Mouse (Mus musculus): ENCODE measurements around the gene Maff. TPM values are rescaled to one million over a fixed set of nuclear protein-coding genes. Genes with fewer than 3 reads are reported as not detected.

Maff gene
- total RNA-seq, 2 experiments from 2014 or later = 1.4 to 2.7 TPM

DNA sequence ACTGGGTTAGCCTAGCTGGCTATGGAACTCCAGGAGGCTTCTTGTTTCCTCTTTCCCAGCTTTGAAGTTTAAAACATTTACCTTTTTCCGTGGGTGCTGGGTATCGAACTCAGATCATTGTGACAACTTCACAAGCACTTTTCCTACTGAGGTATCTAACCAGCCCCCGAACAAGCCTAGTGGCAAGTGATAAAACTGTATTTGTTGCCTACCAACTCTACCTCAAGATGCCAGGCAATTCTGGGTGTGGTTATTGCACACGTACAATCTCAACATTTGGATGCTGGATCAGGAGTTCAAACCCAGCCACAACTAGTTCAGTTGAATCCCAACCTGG is 17.5 kb upstream of the Maff start:
- DNase-seq = no peak
- intact Hi-C loops (cut with DNase I; ENCODE audit: low total_unique reads) = no loop called here

- DNase-seq = no peak
- intact Hi-C loops (cut with DNase I; ENCODE audit: low total_unique reads) = no loop called here
Observed at GRCm38 (mm10) chr15:79329346-79329978, 17.0 kb upstream of the Maff start.

DNA sequence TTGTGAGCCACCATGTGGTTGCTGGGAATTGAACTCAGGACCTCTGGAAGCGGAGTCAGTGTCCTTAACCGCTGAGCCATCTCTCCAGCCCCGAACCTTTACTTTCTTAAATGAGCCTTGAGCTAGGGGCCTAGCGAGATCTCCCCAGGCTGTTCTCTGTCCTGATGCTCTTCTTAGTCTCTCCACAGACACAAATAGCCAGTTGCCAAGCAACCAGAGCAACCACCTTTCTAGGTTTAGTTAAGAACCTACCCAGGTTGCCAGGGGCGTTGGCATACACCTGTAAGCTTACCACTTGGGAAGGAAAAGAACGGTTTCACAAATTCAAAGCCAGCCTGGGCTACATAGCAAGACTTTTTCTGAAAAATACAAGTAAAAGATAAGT is 16.4 kb upstream of the Maff start:
- intact Hi-C loops (cut with DNase I; ENCODE audit: low total_unique reads) = no loop called here

DNA sequence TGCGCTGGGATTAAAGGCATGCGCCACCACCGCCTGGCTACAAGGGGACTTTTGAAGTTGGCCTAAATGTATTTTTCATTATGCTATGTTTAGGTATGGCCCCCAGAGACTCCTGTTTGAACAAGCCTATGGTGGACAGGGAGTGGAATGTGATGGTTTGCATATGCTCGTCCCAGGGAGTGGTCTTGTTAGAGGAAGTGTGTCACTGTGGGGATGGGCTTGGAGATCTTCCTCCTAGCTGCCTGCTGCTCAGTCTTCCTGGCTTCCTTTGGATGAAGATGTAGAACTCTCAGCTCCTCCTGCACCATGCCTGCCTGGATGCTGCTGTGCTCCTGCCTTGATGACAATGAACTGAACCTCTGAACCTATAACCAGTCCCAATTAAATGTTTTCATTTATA is 15.9 kb upstream of the Maff start:
- intact Hi-C loops (cut with DNase I; ENCODE audit: low total_unique reads) = no loop called here

More for the DNA sequence above, 16.4 kb upstream of the Maff start:
- DNase-seq = no peak

GRCm38 (mm10) chr15:79333409-79333808 is 13.0 kb upstream of the Maff start:
- DNase-seq = no peak
- intact Hi-C loops (cut with DNase I; ENCODE audit: low total_unique reads) = no loop called here

More for the DNA sequence above, 15.9 kb upstream of the Maff start:
- no peak for DNase-seq

- intact Hi-C loops (cut with DNase I; ENCODE audit: low total_unique reads) = no loop called here
- DNase-seq = no peak
Observed at GRCm38 (mm10) chr15:79335061-79335655, 11.3 kb upstream of the Maff start.

DNA sequence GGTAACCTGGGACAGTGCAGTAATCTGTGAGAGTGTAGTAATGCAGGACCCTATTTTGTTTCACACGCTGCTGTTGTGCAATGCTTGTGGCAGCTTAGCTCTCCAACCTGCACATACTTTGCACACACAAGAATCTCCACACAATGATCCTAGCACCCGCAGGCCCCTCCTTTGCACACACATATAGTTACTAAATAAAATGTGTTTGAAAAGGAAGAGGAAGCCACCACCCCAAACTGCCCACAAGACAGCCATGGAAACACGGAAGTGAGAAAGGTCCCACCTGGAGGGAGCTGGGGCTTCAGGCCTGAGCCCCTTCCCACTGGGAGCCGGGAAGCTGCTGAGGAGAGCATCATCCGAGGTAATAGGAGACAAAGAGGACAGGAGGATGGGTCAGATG is 7.4 kb upstream of the Maff start:
- intact Hi-C loops (cut with DNase I; ENCODE audit: low total_unique reads) = no loop called here
- no peak for DNase-seq

DNA sequence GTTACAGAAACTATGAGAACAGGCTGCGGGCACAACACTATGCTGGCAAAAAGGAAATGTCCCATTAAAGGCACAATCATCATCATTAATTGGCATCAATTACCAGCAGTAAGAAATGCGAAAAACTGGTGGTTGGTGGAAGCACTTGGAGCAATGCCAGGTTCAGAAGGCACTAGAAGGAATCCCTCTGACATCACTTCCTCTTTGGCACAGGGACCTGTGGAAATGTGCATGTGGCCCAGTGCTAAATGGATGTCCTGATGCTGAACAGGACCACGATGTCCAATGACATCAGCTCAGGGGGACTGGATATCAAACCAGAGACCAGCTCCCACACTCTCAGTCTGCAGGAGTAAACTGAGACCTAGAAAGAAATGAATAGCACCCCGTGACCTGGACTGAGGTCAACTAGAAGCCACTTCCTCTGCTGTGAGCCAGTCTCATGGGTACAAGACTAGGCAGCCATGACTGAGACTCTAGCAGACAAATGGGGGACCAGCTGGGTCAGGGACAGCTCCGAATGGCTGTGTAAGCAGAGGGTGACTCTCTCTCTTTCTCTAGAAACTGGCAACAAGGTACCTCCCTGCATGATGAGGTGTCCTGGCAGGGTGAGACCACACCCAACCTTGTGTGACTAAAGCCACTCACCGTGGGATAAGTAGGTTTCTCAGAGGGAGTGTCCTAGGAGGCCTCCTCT is 3.6 kb upstream of the Maff start:
- DNase-seq = no peak
- intact Hi-C loops (cut with DNase I; ENCODE audit: low total_unique reads) = loop anchor here (10.0 kb wide), 1 partner anchor 68 kb away; no protein-coding TSS in a partner anchor

DNA sequence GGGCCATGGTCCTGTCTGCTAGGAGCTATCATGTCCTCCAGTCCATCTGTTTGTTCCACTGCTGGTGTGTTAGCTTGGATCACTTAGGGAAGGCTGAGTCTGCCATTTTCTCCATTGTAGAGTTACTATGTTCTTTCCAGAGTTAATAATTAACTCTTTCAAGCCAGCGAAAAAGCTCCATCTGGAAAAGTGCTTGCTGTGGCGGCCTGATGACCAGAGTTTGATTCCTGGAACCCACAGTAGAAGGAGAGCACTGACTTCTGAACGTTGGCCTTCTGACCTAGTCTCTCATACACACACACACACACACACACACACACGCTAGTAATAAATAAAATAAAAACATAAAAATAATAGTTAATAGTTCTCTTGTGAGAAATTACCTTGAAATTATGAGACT is 1.8 kb upstream of the Maff start:
- DNase-seq = no peak

DNA sequence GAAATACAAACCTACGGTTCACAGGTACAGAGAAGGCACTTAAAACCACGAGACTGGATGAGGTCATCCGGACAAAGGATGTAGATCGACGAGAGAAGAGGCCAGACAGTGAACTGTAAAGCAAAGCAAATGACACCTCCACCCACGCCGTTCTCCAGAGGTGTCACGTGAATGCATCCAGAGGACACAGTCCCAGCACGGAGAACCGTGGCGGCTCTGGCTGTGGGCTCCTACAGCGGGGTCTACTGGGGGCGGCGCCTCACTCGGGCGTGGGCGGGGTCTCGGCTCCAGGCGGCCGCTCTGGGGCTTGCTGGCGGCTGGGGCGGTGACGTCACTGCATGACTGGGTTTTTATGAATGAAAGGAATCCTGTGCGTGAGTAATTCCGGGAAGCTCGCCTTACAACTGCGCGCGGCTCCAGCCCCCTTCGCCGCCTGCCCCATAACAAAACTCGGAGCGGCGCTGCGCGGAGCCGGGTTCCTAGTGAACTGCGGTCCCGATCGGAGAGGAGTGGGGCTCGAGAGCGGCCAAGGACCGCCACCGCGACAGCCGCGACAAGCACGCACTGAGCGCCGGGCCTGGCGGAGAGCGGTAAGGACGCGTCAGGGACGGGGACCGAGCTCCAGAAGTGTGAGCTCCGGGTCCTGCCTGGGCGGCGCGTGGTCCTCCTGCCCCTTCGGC is 884 bp downstream of the Maff start:
- intact Hi-C loops (cut with DNase I; ENCODE audit: low total_unique reads) = loop anchor here (10.0 kb wide), 1 partner anchor 73 kb away; no protein-coding TSS in a partner anchor
- DNase-seq = peak; percentile 89

More for the DNA sequence above, 1.8 kb upstream of the Maff start:
- intact Hi-C loops (cut with DNase I; ENCODE audit: low total_unique reads) = loop anchor here (10.0 kb wide), 1 partner anchor 70 kb away; no protein-coding TSS in a partner anchor

DNA sequence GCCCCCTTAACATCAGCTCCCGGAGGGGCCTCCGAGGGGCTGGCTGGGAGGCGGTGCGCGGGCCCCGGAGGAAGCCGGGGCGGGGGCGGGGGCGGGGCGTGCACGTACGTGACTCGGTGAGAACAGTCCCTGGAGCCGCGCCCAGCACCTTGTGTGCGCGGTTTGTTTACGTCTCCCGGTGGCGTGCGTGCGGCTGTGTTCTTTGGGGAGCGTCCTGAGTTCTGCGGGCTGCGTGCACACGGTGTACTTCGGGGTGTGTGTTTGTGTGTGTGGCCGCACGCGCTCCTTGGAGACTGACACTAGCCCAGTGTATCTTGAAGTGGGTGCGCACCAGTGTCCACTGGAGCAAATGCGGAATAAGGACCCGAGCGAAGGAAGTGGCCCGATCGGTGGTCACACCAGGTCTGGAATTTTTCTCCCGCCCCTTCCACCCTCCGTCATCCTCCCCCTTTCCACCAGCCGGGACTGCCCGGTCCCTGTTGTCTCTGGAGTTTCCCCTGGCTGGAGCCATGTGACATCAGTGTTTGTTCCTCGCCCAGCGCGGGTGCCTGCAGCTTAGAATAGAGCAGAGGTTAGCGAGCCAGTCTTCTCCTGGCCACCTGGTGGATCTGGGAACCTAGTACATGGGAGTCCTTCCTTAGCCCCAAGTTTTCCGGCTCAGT is 1.6 kb downstream of the Maff start:
- intact Hi-C loops (cut with DNase I; ENCODE audit: low total_unique reads) = loop anchor here (10.0 kb wide), 1 partner anchor 73 kb away; no protein-coding TSS in a partner anchor
- DNase-seq = peak; percentile 65

- no peak for DNase-seq
- intact Hi-C loops (cut with DNase I; ENCODE audit: low total_unique reads) = loop anchor here (10.0 kb wide), 1 partner anchor 74 kb away; no protein-coding TSS in a partner anchor
Observed at GRCm38 (mm10) chr15:79348651-79349050, 2.2 kb downstream of the Maff start.

DNA sequence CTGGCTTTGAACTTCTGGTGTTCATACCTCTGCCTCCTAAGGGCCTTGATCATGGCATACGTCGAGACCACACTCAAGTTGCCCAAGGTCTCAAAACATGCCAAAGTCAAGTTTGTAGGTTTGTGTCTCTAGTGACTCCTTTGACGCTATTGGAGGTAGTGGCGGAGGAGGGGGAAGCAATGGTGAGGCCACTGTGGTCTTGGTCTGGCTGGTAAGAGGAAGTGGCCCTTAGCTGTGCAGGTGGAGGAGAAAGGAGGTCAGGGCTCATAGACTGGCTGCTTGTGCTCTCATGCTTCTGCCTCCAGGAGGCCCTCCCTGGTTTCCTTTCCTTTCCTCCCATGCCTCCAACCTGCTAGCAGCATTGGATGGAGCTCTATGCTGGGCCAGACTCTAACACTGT is 4.4 kb downstream of the Maff start:
- DNase-seq = no peak
- intact Hi-C loops (cut with DNase I; ENCODE audit: low total_unique reads) = no loop called here

GRCm38 (mm10) chr15:79351331-79351767 is 4.9 kb downstream of the Maff start:
- DNase-seq = peak; percentile 80
- intact Hi-C loops (cut with DNase I; ENCODE audit: low total_unique reads) = no loop called here

- no peak for DNase-seq
- intact Hi-C loops (cut with DNase I; ENCODE audit: low total_unique reads) = no loop called here
Observed at GRCm38 (mm10) chr15:79352479-79352878, 6.1 kb downstream of the Maff start.

DNA sequence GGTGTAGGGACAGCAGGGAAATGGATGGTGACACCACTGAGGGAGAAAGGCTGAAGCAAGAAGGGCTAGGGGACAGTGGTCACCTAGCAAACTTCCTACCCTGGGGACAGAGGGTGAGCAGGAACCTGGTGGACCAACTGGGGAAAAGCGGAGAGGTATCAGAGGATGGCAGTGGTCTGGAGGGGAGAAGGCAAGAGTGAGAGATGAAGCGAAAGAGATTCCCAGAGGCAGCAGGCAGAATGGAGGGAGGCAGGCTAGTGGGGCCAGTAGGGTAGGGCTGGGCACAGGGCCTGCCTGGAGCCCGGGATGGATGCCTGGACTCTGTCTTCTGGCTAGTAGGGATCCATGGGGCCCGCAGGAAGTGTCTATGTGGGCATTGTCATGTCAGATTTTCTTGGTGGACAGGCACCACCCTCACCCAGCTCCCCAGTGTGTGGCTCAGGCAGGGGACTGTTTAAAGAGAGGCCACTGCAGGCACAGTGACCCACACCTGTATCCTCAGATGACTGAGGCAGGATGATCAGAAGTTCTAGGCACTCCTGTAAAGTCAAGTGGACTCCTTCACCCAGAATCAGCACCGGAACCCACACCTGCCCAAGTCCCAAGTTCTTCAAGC is 7.4 kb downstream of the Maff start:
- no peak for DNase-seq
- intact Hi-C loops (cut with DNase I; ENCODE audit: low total_unique reads) = no loop called here

GRCm38 (mm10) chr15:79354619-79355018 is 8.2 kb downstream of the Maff start:
- DNase-seq = no peak
- intact Hi-C loops (cut with DNase I; ENCODE audit: low total_unique reads) = no loop called here

- intact Hi-C loops (cut with DNase I; ENCODE audit: low total_unique reads) = no loop called here
Observed at GRCm38 (mm10) chr15:79356481-79356880, 10.1 kb downstream of the Maff start.

More at GRCm38 (mm10) chr15:79356481-79356880, 10.1 kb downstream of the Maff start:
- no peak for DNase-seq
